Mouse (Mus musculus): ENCODE data around the gene Zmiz1. TPM values are rescaled to one million over a fixed set of nuclear protein-coding genes. Genes with fewer than 3 reads are reported as not detected.
A peak's percentile ranks its signal among the peaks of the same experiment; 100 is the strongest.

Gene Zmiz1
- polyA plus RNA-seq, 1 experiment from 2014 or later = 6.1 TPM

- H3K9ac ChIP-seq (ENCODE audit: low read depth, low read length) = no peak overlapping the region
- H3K4me3 ChIP-seq (ENCODE audit: low read depth, low read length) = no peak overlapping the region
- no peaks in the 10 kb centered on the region for H3K36me3 ChIP-seq (ENCODE audit: control insufficient read depth, insufficient read depth)
- H3K4me1 ChIP-seq (ENCODE audit: control insufficient read depth, low read depth, low read length) = peaks cover 70% of the 10 kb centered on the region
- no peaks in the 10 kb centered on the region for H3K27me3 ChIP-seq (ENCODE audit: control insufficient read depth, insufficient read depth, low read depth, low read length)
- no peak overlapping the region for H3K27ac ChIP-seq (ENCODE audit: low read length)
- H3K4me2 ChIP-seq (ENCODE audit: low read depth, low read length) = no peak overlapping the region
- H3K9me3 ChIP-seq (replicated peaks; ENCODE audit: control insufficient read depth, low read length) = no peaks in the 10 kb centered on the region
- ATAC-seq (ENCODE audit: low read depth) = no peak
- WGBS (ENCODE audit: insufficient replicate concordance) = 65% methylated on average over 3 of the region's 3 CpGs
Measured at GRCm38 (mm10) chr14:25476453-25476852, 17.5 kb downstream of the Zmiz1 start.

GRCm38 (mm10) chr14:25477268-25477667, 18.3 kb downstream of the Zmiz1 start:
- Histone ChIP-seq H3K4me2 (ENCODE audit: low read depth, low read length) (no peak overlapping the region), H3K27me3 (ENCODE audit: control insufficient read depth, insufficient read depth, low read depth, low read length) (no peaks in the 10 kb centered on the region), H3K27ac (ENCODE audit: low read length) (no peak overlapping the region), H3K4me1 (ENCODE audit: control insufficient read depth, low read depth, low read length) (peaks cover 72% of the 10 kb centered on the region), H3K9ac (ENCODE audit: low read depth, low read length) (no peak overlapping the region), H3K36me3 (ENCODE audit: control insufficient read depth, insufficient read depth) (no peaks in the 10 kb centered on the region), H3K9me3 (replicated peaks; ENCODE audit: control insufficient read depth, low read length) (no peaks in the 10 kb centered on the region), H3K4me3 (ENCODE audit: low read depth, low read length) (no peak overlapping the region)
- WGBS (ENCODE audit: insufficient replicate concordance) = 63% methylated on average over 7 of the region's 7 CpGs
- no peak for ATAC-seq (ENCODE audit: low read depth)

GRCm38 (mm10) chr14:25478257-25478656, 19.3 kb downstream of the Zmiz1 start:
- Histone ChIP-seq H3K27ac (ENCODE audit: low read length) (no peak overlapping the region), H3K27me3 (ENCODE audit: control insufficient read depth, insufficient read depth, low read depth, low read length) (no peaks in the 10 kb centered on the region), H3K9me3 (replicated peaks; ENCODE audit: control insufficient read depth, low read length) (no peaks in the 10 kb centered on the region), H3K4me2 (ENCODE audit: low read depth, low read length) (no peak overlapping the region), H3K4me1 (ENCODE audit: control insufficient read depth, low read depth, low read length) (peaks cover 72% of the 10 kb centered on the region), H3K4me3 (ENCODE audit: low read depth, low read length) (no peak overlapping the region), H3K9ac (ENCODE audit: low read depth, low read length) (no peak overlapping the region), H3K36me3 (ENCODE audit: control insufficient read depth, insufficient read depth) (no peaks in the 10 kb centered on the region)
- ATAC-seq (ENCODE audit: low read depth) = no peak
- 63% methylated on average over 5 of the region's 5 CpGs for WGBS (ENCODE audit: insufficient replicate concordance)

- Histone ChIP-seq H3K36me3 (ENCODE audit: control insufficient read depth, insufficient read depth) (no peaks in the 10 kb centered on the region), H3K4me2 (ENCODE audit: low read depth, low read length) (no peak overlapping the region), H3K9me3 (replicated peaks; ENCODE audit: control insufficient read depth, low read length) (no peaks in the 10 kb centered on the region), H3K27ac (ENCODE audit: low read length) (no peak overlapping the region), H3K4me3 (ENCODE audit: low read depth, low read length) (no peak overlapping the region), H3K9ac (ENCODE audit: low read depth, low read length) (no peak overlapping the region), H3K27me3 (ENCODE audit: control insufficient read depth, insufficient read depth, low read depth, low read length) (no peaks in the 10 kb centered on the region), H3K4me1 (ENCODE audit: control insufficient read depth, low read depth, low read length) (peaks cover 72% of the 10 kb centered on the region)
- WGBS (ENCODE audit: insufficient replicate concordance) = 73% methylated on average over 9 of the region's 9 CpGs
- ATAC-seq (ENCODE audit: low read depth) = no peak
Measured at GRCm38 (mm10) chr14:25478755-25479154, 19.8 kb downstream of the Zmiz1 start.

- no peaks in the 10 kb centered on the region for H3K27me3 ChIP-seq (ENCODE audit: control insufficient read depth, insufficient read depth, low read depth, low read length)
- ATAC-seq (ENCODE audit: low read depth) = peak; percentile 74
- peak overlapping the region; percentile 90 for H3K27ac ChIP-seq (ENCODE audit: low read length)
- peak overlapping the region; percentile 33 for H3K9ac ChIP-seq (ENCODE audit: low read depth, low read length)
- no peaks in the 10 kb centered on the region for H3K36me3 ChIP-seq (ENCODE audit: control insufficient read depth, insufficient read depth)
- peak overlapping the region; percentile 72 for H3K4me2 ChIP-seq (ENCODE audit: low read depth, low read length)
- H3K4me3 ChIP-seq (ENCODE audit: low read depth, low read length) = 0 out of 2 replicates have a peak overlapping the region, but pooled peaks have one; percentile 10
- WGBS (ENCODE audit: insufficient replicate concordance) = 17% methylated on average over 3 of the region's 3 CpGs
- H3K4me1 ChIP-seq (ENCODE audit: control insufficient read depth, low read depth, low read length) = peaks cover 72% of the 10 kb centered on the region
- H3K9me3 ChIP-seq (replicated peaks; ENCODE audit: control insufficient read depth, low read length) = no peaks in the 10 kb centered on the region
Measured at GRCm38 (mm10) chr14:25479841-25480252, 20.9 kb downstream of the Zmiz1 start.

- Histone ChIP-seq H3K27me3 (ENCODE audit: control insufficient read depth, insufficient read depth, low read depth, low read length) (no peaks in the 10 kb centered on the region), H3K9me3 (replicated peaks; ENCODE audit: control insufficient read depth, low read length) (no peaks in the 10 kb centered on the region), H3K4me3 (ENCODE audit: low read depth, low read length) (peak overlapping the region; percentile 52), H3K36me3 (ENCODE audit: control insufficient read depth, insufficient read depth) (no peaks in the 10 kb centered on the region), H3K27ac (ENCODE audit: low read length) (peak overlapping the region; percentile 90), H3K9ac (ENCODE audit: low read depth, low read length) (peak overlapping the region; percentile 62), H3K4me1 (ENCODE audit: control insufficient read depth, low read depth, low read length) (peaks cover 75% of the 10 kb centered on the region), H3K4me2 (ENCODE audit: low read depth, low read length) (peak overlapping the region; percentile 72)
- WGBS (ENCODE audit: insufficient replicate concordance) = 40% methylated on average over 4 of the region's 4 CpGs
- ATAC-seq (ENCODE audit: low read depth) = no peak
Measured at GRCm38 (mm10) chr14:25480443-25480842, 21.5 kb downstream of the Zmiz1 start.

GRCm38 (mm10) chr14:25480916-25481666, 22.1 kb downstream of the Zmiz1 start:
- peak; percentile 70 for ATAC-seq (ENCODE audit: low read depth)
- Histone ChIP-seq H3K9me3 (replicated peaks; ENCODE audit: control insufficient read depth, low read length) (no peaks in the 10 kb centered on the region), H3K4me2 (ENCODE audit: low read depth, low read length) (peak overlapping the region; percentile 72), H3K27ac (ENCODE audit: low read length) (peak overlapping the region; percentile 90), H3K36me3 (ENCODE audit: control insufficient read depth, insufficient read depth) (no peaks in the 10 kb centered on the region), H3K4me1 (ENCODE audit: control insufficient read depth, low read depth, low read length) (peaks cover 75% of the 10 kb centered on the region), H3K9ac (ENCODE audit: low read depth, low read length) (peak overlapping the region; percentile 62), H3K4me3 (ENCODE audit: low read depth, low read length) (peak overlapping the region; percentile 52), H3K27me3 (ENCODE audit: control insufficient read depth, insufficient read depth, low read depth, low read length) (no peaks in the 10 kb centered on the region)
- WGBS (ENCODE audit: insufficient replicate concordance) = 9% methylated on average over 20 of the region's 20 CpGs

- no peaks in the 10 kb centered on the region for H3K27me3 ChIP-seq (ENCODE audit: control insufficient read depth, insufficient read depth, low read depth, low read length)
- H3K4me1 ChIP-seq (ENCODE audit: control insufficient read depth, low read depth, low read length) = peaks cover 72% of the 10 kb centered on the region
- H3K36me3 ChIP-seq (ENCODE audit: control insufficient read depth, insufficient read depth) = no peaks in the 10 kb centered on the region
- ATAC-seq (ENCODE audit: low read depth) = no peak
- H3K27ac ChIP-seq (ENCODE audit: low read length) = peak overlapping the region; percentile 90
- peak overlapping the region; percentile 52 for H3K4me3 ChIP-seq (ENCODE audit: low read depth, low read length)
- no peaks in the 10 kb centered on the region for H3K9me3 ChIP-seq (replicated peaks; ENCODE audit: control insufficient read depth, low read length)
- H3K4me2 ChIP-seq (ENCODE audit: low read depth, low read length) = peak overlapping the region; percentile 72
- peak overlapping the region; percentile 62 for H3K9ac ChIP-seq (ENCODE audit: low read depth, low read length)
- WGBS (ENCODE audit: insufficient replicate concordance) = 42% methylated on average over 11 of the region's 11 CpGs
Measured at GRCm38 (mm10) chr14:25481667-25482331, 22.8 kb downstream of the Zmiz1 start.

- Histone ChIP-seq H3K4me2 (ENCODE audit: low read depth, low read length) (peak overlapping the region; percentile 72), H3K27me3 (ENCODE audit: control insufficient read depth, insufficient read depth, low read depth, low read length) (no peaks in the 10 kb centered on the region), H3K4me3 (ENCODE audit: low read depth, low read length) (no peak overlapping the region; the same call in 1 of the 2 replicates), H3K9ac (ENCODE audit: low read depth, low read length) (peak overlapping the region; percentile 62), H3K36me3 (ENCODE audit: control insufficient read depth, insufficient read depth) (no peaks in the 10 kb centered on the region), H3K4me1 (ENCODE audit: control insufficient read depth, low read depth, low read length) (peaks cover 76% of the 10 kb centered on the region), H3K9me3 (replicated peaks; ENCODE audit: control insufficient read depth, low read length) (no peaks in the 10 kb centered on the region), H3K27ac (ENCODE audit: low read length) (no peak overlapping the region; the same call in 1 of the 2 replicates)
- ATAC-seq (ENCODE audit: low read depth) = no peak
- 73% methylated on average over 5 of the region's 5 CpGs for WGBS (ENCODE audit: insufficient replicate concordance)
Measured at GRCm38 (mm10) chr14:25482404-25482803, 23.4 kb downstream of the Zmiz1 start.

All from liver, embryonic 16.5 days (tissue).